Mouse (Mus musculus): ENCODE results near the gene Igfbp5. TPM values are rescaled to one million over a fixed set of nuclear protein-coding genes. Genes with fewer than 3 reads are reported as not detected.

The Igfbp5 gene
- total RNA-seq, 2 experiments from 2014 or later = not detected

DNA sequence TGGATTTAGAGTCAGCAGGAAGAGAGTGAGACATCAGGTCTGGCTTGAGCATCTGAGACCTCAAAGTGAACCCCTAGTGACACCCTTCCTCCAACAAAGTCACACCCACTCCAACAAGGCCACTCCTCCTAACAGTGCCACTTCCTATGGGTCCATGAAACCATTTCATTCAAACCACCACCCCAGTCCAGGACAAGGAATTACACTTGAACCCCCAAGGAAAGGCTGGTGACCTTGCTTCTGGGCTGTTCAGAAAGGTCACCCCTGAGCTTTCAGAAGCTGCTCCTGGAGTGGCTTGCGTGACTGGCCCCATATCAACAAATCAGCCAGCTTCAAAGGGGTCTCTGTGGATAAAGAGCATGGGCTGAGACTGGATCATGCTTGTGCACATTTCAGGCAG lies 20.9 kb downstream of the Igfbp5 start:
- ATAC-seq (replicated peaks; ENCODE audit: low FRiP score, low TSS enrichment, poor library complexity, severe bottlenecking) = no peak

DNA sequence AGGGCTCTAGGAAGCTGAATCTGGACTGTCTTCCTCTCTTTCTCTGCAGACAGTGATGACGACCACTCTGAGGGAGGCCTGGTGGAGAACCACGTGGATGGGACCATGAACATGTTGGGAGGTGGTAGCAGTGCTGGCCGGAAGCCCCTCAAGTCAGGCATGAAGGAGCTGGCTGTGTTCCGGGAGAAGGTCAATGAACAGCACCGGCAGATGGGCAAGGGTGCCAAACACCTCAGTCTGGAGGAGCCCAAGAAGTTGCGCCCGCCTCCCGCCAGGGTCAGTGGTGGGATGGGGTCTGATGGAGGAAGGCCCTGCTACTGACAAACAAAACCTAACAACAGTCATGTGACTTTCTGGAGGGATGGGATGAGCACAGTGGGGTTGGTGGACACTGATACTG lies 25.6 kb downstream of the Igfbp5 start:
- ATAC-seq (replicated peaks; ENCODE audit: low FRiP score, low TSS enrichment, poor library complexity, severe bottlenecking) = no peak

DNA sequence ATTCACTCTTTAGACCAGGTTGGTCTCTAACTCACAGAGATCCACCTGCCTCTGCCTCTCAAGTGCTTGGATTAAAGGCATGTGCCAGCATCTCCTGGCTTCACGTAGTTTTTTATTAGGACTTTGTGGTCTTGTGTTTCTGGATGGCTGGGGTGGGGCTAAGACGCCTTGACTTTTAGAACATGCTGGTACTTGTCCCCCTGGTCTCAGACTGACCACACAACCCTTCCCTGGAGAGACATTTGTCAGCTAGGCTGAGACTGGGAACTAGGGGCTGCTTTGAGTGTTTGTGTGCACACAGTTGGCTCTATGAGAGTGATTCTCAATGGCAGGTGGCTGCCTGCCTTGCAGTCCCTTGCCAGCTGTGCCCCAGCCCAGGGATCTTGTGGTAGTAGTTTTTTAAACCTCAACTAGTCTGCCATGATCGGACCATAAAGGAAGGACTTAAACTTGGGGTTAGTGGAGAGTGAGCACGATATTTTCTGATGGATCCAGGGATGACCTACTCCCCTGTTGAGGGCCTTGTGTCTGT lies 26.8 kb downstream of the Igfbp5 start:
- ATAC-seq (replicated peaks; ENCODE audit: low FRiP score, low TSS enrichment, poor library complexity, severe bottlenecking) = no peak

DNA sequence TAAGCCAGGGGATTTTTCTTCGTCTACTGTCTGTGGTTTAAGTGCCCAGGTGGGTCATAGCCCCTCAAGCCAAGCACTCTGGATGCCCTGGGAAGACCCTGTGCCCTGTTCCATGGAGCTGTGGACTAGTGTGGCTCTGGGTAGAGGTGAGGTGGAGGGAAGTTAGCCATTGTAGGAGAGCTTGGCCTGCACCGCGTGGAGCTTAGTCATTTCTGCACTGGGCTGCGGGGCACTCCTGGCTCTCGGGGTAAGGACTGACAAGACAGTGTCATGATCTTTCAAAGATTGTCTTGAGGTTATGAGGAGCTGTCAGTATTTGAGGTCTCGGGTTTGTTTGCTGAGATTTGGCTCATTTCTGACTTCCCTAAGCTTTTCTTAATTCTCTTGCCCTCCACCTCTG lies 30.0 kb downstream of the Igfbp5 start:
- no peak for ATAC-seq (replicated peaks; ENCODE audit: low FRiP score, low TSS enrichment, poor library complexity, severe bottlenecking)

GRCm38 (mm10) chr1:72842666-72843459 lies 31.8 kb downstream of the Igfbp5 start:
- no peak for ATAC-seq (replicated peaks; ENCODE audit: low FRiP score, low TSS enrichment, poor library complexity, severe bottlenecking)

GRCm38 (mm10) chr1:72839791-72840190 lies 34.9 kb downstream of the Igfbp5 start:
- no peak for ATAC-seq (replicated peaks; ENCODE audit: low FRiP score, low TSS enrichment, poor library complexity, severe bottlenecking)

- no peak for ATAC-seq (replicated peaks; ENCODE audit: low FRiP score, low TSS enrichment, poor library complexity, severe bottlenecking)
Observed at GRCm38 (mm10) chr1:72839356-72839755, 35.3 kb downstream of the Igfbp5 start.

- ATAC-seq (replicated peaks; ENCODE audit: low FRiP score, low TSS enrichment, poor library complexity, severe bottlenecking) = no peak
Observed at GRCm38 (mm10) chr1:72833563-72833962, 41.1 kb downstream of the Igfbp5 start.

DNA sequence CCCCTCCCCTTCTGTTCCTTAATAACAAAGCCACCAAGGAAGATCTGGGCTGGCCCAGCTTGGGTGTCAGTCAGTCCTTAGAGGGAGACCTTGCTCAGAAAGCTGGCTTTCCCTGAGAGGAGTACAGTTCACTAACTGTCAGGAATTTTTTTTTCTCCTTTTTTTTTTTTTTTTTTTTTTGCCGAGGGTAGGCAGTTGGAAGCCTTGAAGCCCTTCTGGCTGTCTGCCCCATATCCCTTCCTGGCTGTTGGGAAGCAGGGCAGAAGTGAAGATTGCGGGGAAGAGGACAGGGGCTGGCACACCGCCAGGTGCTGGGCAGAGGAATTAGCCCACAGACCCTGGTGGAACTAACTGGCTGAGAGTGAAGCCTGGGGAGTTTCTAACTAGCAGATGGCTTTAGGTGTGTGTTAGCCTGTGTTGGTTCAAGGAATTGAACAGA lies 42.0 kb downstream of the Igfbp5 start:
- ATAC-seq (replicated peaks; ENCODE audit: low FRiP score, low TSS enrichment, poor library complexity, severe bottlenecking) = no peak

DNA sequence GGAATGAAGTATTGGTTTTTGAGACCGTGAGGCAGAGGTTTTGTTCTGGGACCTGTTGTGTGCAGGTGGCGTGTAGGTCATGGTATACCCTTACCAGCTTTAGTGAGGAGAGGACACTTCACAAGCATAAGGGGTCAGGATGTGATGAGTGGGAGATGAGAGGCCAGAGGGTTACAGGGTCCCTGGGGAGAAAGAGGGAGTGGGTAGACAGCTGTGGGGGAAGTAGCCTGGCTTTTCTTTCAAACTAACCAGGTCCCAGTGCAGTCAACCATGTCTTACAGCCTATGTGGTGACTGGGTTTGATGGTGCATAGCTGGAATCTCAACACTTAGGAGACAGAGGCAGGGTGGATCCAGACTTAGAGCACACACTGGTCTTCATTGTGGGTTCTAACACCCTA lies 44.2 kb downstream of the Igfbp5 start:
- no peak for ATAC-seq (replicated peaks; ENCODE audit: low FRiP score, low TSS enrichment, poor library complexity, severe bottlenecking)

DNA sequence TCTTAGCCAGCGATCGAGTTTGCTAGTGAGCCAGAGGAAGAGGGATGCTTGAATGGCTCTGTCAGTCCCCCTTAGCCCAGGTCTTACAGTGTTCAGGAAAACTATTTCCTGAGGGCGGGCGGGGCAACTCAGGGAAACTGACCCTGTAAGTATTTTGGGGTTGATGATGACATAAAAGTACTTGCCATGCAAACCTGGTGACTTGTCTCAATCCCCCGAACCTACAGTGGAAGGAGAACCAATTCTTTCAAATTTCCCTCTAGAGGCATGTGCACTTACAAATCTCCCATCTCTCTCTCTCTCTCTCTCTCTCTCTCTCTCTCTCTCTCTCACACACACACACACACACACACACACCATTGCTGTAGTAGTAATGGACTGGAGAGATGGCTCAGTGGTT lies 45.8 kb downstream of the Igfbp5 start:
- no peak for ATAC-seq (replicated peaks; ENCODE audit: low FRiP score, low TSS enrichment, poor library complexity, severe bottlenecking)

- ATAC-seq (replicated peaks; ENCODE audit: low FRiP score, low TSS enrichment, poor library complexity, severe bottlenecking) = no peak
Observed at GRCm38 (mm10) chr1:72827411-72828315, 47.0 kb downstream of the Igfbp5 start.

DNA sequence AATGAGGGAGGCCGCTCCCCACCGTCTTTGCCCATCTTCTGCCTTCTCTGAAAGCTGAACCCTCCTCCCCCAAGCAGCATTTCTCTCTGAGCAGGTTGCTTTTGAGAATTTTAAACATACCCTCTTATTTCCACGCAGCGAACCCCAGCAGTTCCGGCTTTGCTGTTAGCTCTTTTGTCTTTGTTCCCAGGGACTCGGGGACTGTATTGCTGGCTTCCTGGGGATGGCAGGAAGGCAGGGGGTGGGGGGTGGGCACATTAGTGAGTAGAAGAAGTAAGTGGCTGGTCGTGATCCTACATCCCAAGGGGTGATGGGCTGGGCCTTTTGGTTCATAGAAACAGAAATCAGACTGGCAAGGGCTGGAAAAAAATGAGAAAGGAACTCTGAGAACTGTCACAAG lies 47.8 kb downstream of the Igfbp5 start:
- no peak for ATAC-seq (replicated peaks; ENCODE audit: low FRiP score, low TSS enrichment, poor library complexity, severe bottlenecking)

DNA sequence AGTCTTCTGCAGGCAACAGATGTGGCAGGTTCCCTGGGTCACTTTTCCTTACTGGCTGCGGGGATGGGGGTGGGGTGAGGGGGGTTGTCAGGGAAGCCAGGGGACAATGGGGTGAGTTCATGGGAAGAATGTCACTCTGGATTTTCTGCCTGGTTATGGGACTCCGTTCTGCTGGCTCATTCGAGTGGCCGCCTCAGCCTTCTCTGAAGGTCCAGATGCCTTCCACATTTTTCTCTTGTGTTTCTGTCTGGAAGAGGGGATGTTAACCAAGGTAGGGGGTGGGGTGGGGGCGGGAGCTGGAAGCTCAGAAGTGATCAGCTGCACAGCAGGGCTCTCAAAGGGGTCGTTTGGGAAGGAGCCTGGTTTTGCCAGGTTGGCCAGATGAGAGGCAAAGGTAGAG lies 48.2 kb downstream of the Igfbp5 start:
- ATAC-seq (replicated peaks; ENCODE audit: low FRiP score, low TSS enrichment, poor library complexity, severe bottlenecking) = no peak

DNA sequence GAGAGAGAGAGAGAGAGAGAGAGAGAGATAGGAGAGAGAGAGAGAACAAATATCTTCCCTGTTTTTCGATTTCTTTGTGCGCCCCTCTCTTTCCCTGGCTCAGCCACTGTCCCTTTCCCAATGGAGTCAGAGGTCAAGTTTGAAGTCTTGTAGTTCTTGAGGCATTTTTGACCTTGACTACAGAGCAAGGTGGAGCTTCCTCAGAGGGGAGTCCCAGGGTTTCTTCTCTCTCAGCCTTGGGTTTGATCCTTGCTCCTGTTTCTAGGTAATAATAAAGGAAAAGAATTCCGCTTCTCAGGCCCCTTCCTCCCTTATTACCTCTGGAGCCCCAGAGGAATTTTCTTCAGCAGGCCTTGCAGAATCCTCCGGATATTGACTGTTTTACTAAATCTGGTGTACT lies 48.8 kb downstream of the Igfbp5 start:
- ATAC-seq (replicated peaks; ENCODE audit: low FRiP score, low TSS enrichment, poor library complexity, severe bottlenecking) = no peak

DNA sequence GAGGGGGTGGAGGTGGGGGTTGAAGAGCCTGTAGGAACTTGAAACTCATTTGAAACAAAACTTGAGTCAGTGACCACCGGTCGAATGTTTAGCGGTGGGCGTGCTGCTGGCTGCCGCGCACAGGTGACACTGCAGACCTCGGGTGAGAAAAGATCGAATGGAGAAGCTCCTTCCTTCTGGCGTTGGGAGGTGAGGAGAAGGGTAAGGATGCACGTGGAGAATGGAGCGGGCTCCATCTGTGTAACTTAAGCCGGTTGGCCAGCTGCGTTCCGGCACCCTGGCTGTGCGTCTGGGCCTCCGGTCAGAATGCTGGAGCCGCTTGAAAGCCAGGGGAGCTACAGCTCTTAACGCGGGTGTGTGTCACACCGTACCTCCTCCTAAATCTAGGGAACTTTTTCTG lies 49.4 kb downstream of the Igfbp5 start:
- ATAC-seq (replicated peaks; ENCODE audit: low FRiP score, low TSS enrichment, poor library complexity, severe bottlenecking) = no peak

GRCm38 (mm10) chr1:72824707-72825101 lies 50.0 kb downstream of the Igfbp5 start:
- no peak for ATAC-seq (replicated peaks; ENCODE audit: low FRiP score, low TSS enrichment, poor library complexity, severe bottlenecking)

- ATAC-seq (replicated peaks; ENCODE audit: low FRiP score, low TSS enrichment, poor library complexity, severe bottlenecking) = no peak
Observed at GRCm38 (mm10) chr1:72823751-72824706, 50.7 kb downstream of the Igfbp5 start, which contains the start of gene Igfbp2. Gene Igfbp2, plus strand, starts transcription at chr1:72824503.

DNA sequence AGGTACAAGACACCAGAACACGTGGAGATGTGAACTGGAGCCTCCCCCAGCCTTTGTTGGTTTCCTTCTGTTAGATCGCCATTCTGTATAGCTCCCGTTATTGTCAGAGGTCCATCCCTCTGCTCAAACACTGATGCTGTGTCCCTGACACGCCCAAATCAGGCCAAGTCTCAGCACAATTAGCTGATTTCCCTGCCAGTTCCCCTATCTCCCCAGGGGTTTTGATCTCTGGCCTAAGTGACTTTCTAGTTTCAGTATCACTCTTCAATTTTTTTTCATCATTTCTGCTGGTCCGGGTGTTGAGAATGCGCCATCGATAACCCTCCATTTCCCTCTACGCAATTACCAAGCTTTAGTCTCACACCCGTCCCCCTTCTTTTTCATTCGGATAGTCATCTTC lies 51.8 kb downstream of the Igfbp5 start:
- no peak for ATAC-seq (replicated peaks; ENCODE audit: low FRiP score, low TSS enrichment, poor library complexity, severe bottlenecking)
